Mouse (Mus musculus) splenic B cell, adult 2 months (primary cell): ENCODE measurements around the gene Nme7.

ENCODE experiments used
- DNase-seq: peaks from one replicate; pipeline ENCODE4 v3.0.0-alpha.2; 2011; ENCODE audit warnings: low read depth, low spot score
- H3K27me3 ChIP-seq: 2 replicates; pipeline ENCODE4 v1.6.1; 2012; ENCODE audit warnings: mild to moderate bottlenecking, low read length, moderate library complexity, mixed read lengths; ENCODE audit not compliant: control insufficient read depth, poor library complexity, insufficient read depth, severe bottlenecking
- H3K36me3 ChIP-seq: 2 replicates; pipeline ENCODE4 v1.6.1; 2012; ENCODE audit warnings: mild to moderate bottlenecking, low read length, moderate library complexity, mixed read lengths; ENCODE audit not compliant: control insufficient read depth, poor library complexity, insufficient read depth, severe bottlenecking

Gene Nme7

GRCm38 (mm10) chr1:164383621-164384020 is 79.7 kb downstream of the Nme7 start:
- DNase-seq, result no peak
- no peaks in the 10 kb centered on the region for H3K36me3 ChIP-seq
- no peaks in the 10 kb centered on the region for H3K27me3 ChIP-seq

GRCm38 (mm10) chr1:164384354-164384753 is 80.4 kb downstream of the Nme7 start:
- Histone ChIP-seq H3K36me3 (no peaks in the 10 kb centered on the region), H3K27me3 (no peaks in the 10 kb centered on the region)
- DNase-seq, result no peak

GRCm38 (mm10) chr1:164384972-164385371 is 81.1 kb downstream of the Nme7 start:
- H3K36me3 ChIP-seq, result no peaks in the 10 kb centered on the region

GRCm38 (mm10) chr1:164389743-164390142 is 85.8 kb downstream of the Nme7 start:
- Histone ChIP-seq H3K36me3 (no peaks in the 10 kb centered on the region), H3K27me3 (no peaks in the 10 kb centered on the region)
- DNase-seq, result no peak

More at GRCm38 (mm10) chr1:164384972-164385371, 81.1 kb downstream of the Nme7 start:
- DNase-seq, result no peak
- H3K27me3 ChIP-seq, result no peaks in the 10 kb centered on the region

GRCm38 (mm10) chr1:164392176-164392575 is 88.3 kb downstream of the Nme7 start:
- Histone ChIP-seq H3K36me3 (no peaks in the 10 kb centered on the region; the same call in 1 of the 2 replicates), H3K27me3 (no peaks in the 10 kb centered on the region)
- DNase-seq, result no peak

GRCm38 (mm10) chr1:164395131-164395780 is 91.3 kb downstream of the Nme7 start:
- no peaks in the 10 kb centered on the region for H3K27me3 ChIP-seq

GRCm38 (mm10) chr1:164397672-164398071 is 93.8 kb downstream of the Nme7 start:
- Histone ChIP-seq H3K36me3 (no peaks in the 10 kb centered on the region; the same call in 1 of the 2 replicates), H3K27me3 (no peaks in the 10 kb centered on the region)
- DNase-seq, result no peak

More at GRCm38 (mm10) chr1:164395131-164395780, 91.3 kb downstream of the Nme7 start:
- DNase-seq, result no peak
- H3K36me3 ChIP-seq, result no peaks in the 10 kb centered on the region; the same call in 1 of the 2 replicates

GRCm38 (mm10) chr1:164399578-164399977 is 95.7 kb downstream of the Nme7 start:
- no peaks in the 10 kb centered on the region; the same call in 1 of the 2 replicates for H3K36me3 ChIP-seq
- H3K27me3 ChIP-seq, result no peaks in the 10 kb centered on the region
- DNase-seq, result no peak

- Histone ChIP-seq H3K27me3 (no peaks in the 10 kb centered on the region), H3K36me3 (no peaks in the 10 kb centered on the region)
- peak; percentile 34 for DNase-seq
Measured at GRCm38 (mm10) chr1:164405385-164405802, 101.5 kb downstream of the Nme7 start.

GRCm38 (mm10) chr1:164406506-164406905 is 102.6 kb downstream of the Nme7 start:
- no peak for DNase-seq
- Histone ChIP-seq H3K36me3 (no peaks in the 10 kb centered on the region), H3K27me3 (no peaks in the 10 kb centered on the region)

- Histone ChIP-seq H3K27me3 (no peaks in the 10 kb centered on the region), H3K36me3 (no peaks in the 10 kb centered on the region)
- DNase-seq, result no peak
Measured at GRCm38 (mm10) chr1:164408655-164409054, 104.7 kb downstream of the Nme7 start.

GRCm38 (mm10) chr1:164411306-164411705 is 107.4 kb downstream of the Nme7 start:
- no peaks in the 10 kb centered on the region for H3K27me3 ChIP-seq
- DNase-seq, result no peak
- no peaks in the 10 kb centered on the region for H3K36me3 ChIP-seq

- Histone ChIP-seq H3K27me3 (no peaks in the 10 kb centered on the region), H3K36me3 (no peaks in the 10 kb centered on the region)
- no peak for DNase-seq
Measured at GRCm38 (mm10) chr1:164412906-164413305, 109.0 kb downstream of the Nme7 start.

GRCm38 (mm10) chr1:164413608-164414007 is 109.7 kb downstream of the Nme7 start:
- H3K36me3 ChIP-seq, result no peaks in the 10 kb centered on the region
- no peaks in the 10 kb centered on the region for H3K27me3 ChIP-seq
- no peak for DNase-seq

- H3K36me3 ChIP-seq, result no peaks in the 10 kb centered on the region
- no peaks in the 10 kb centered on the region for H3K27me3 ChIP-seq
- DNase-seq, result no peak
Measured at GRCm38 (mm10) chr1:164415347-164415751, 111.4 kb downstream of the Nme7 start.
